Mouse (Mus musculus): Measurements from ENCODE around the gene Ltbp2. TPM values are rescaled to one million over a fixed set of nuclear protein-coding genes. Genes with fewer than 3 reads are reported as not detected.
A peak's percentile ranks its signal among the peaks of the same experiment; 100 is the strongest.

The Ltbp2 gene
- polyA plus RNA-seq, 1 experiment from 2014 or later = 1.6 TPM

DNA sequence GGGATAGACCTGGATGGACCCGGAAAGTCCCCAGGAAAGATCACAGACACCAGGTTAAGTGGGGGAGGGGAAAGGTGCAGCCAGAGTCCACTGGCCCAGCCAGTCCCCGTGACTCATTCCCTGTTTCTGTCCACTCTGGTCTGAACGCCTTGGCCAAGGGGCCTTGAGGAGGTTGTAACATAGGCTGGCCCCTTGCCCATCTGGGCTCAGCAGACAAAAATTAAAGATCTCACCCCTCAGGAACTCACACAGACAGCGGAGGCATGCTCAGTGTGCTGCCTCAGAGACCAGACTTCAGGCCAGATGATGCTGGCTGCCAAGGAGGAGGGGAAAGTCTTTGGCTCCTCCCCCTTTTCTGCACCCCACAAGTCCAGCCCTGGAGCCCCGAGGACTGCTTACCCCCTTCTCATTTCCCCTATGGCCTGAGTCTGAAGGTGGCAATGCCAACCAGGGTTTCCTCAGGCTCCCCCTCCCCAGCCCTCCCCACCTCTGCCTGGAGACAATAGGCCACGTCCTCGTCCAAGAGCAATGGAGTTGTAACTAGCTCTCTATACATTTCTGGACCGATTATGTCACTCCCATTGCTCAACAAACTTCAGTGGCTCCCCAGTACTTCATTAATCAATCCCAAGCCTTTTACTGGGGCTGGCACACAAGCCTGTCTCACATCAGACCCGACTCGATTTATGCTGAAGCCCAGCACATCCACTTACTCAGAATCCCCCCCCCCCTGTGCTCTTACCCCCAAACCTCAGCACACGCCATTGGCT lies 9.0 kb upstream of the Ltbp2 start:
- Histone ChIP-seq H3K36me3 (ENCODE audit: control insufficient read depth, insufficient read depth, low read length) (no peaks in the 10 kb centered on the region), H3K4me2 (ENCODE audit: low read depth, low read length) (no peak overlapping the region), H3K27me3 (ENCODE audit: control insufficient read depth, insufficient read depth, low read length) (no peaks in the 10 kb centered on the region), H3K4me3 (replicated peaks; ENCODE audit: low read length) (no peak overlapping the region), H3K27ac (ENCODE audit: low read length) (no peak overlapping the region), H3K9me3 (replicated peaks; ENCODE audit: control insufficient read depth, low read length) (no peaks in the 10 kb centered on the region), H3K4me1 (ENCODE audit: control insufficient read depth, insufficient read depth, low read length) (no peaks in the 10 kb centered on the region), H3K9ac (ENCODE audit: low read length) (no peak overlapping the region)
- WGBS = 55% methylated on average over 11 of the region's 11 CpGs
- ATAC-seq (ENCODE audit: insufficient read depth, low FRiP score) = peak; percentile 84

DNA sequence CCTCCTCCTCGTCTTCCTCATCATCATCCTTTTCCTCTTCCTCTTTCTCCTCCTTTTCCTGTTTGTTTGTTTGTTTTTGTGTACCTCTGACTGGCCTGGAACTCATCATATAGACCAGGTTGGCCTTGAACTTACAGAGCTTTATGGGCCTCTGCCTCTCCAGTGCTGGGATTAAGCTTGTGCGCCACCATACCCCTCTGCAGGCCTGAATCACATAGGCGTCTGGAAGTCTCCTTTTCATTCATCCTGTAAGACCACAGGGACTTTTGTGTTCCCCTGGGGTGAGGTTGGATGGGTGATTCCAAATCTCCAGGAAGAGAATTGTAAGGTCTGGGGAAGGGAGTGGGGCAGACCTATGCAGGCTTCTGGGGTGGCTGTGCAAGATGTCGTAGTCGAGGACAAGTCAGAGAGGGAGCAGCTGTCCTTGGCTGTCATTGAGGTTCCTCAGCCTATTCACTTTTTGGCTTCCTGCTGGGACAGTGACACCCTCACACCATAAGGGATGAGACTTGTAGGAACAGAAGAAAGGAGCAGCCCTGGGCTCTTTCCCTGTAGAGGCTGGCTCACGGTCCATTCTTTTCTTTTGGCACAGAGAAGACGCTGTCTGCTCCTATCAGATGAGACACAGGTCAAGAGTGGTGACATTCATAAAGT lies 8.2 kb upstream of the Ltbp2 start:
- ATAC-seq (ENCODE audit: insufficient read depth, low FRiP score) = 0 out of 2 replicates have a peak, but pooled peaks have one; percentile 8
- WGBS = 75% methylated on average over 7 of the region's 7 CpGs
- no peaks in the 10 kb centered on the region for H3K36me3 ChIP-seq (ENCODE audit: control insufficient read depth, insufficient read depth, low read length)
- H3K27ac ChIP-seq (ENCODE audit: low read length) = no peak overlapping the region
- no peak overlapping the region for H3K9ac ChIP-seq (ENCODE audit: low read length)
- H3K4me1 ChIP-seq (ENCODE audit: control insufficient read depth, insufficient read depth, low read length) = no peaks in the 10 kb centered on the region
- H3K4me2 ChIP-seq (ENCODE audit: low read depth, low read length) = no peak overlapping the region
- H3K4me3 ChIP-seq (replicated peaks; ENCODE audit: low read length) = no peak overlapping the region
- no peaks in the 10 kb centered on the region for H3K9me3 ChIP-seq (replicated peaks; ENCODE audit: control insufficient read depth, low read length)
- H3K27me3 ChIP-seq (ENCODE audit: control insufficient read depth, insufficient read depth, low read length) = no peaks in the 10 kb centered on the region

DNA sequence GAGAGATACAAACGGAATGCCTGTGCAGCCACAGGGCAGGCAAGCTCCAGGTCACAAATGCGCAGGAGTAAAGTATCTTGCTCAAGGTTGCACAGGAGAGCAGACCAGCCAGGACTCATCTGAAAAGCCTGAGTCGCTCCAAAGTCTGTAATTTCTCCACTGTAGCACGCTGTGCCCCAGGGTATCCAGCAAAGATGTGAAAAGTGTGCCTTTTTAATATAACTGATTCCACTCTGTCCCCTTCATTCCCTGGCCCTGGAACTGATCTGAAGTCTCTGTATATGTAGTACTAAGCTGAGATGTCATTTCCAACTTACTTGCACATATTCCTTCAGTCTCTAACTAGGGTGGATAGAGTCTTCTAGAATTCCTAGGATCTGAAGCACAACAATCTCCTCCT lies 6.5 kb upstream of the Ltbp2 start:
- Histone ChIP-seq H3K4me3 (replicated peaks; ENCODE audit: low read length) (no peak overlapping the region), H3K27ac (ENCODE audit: low read length) (no peak overlapping the region), H3K9me3 (replicated peaks; ENCODE audit: control insufficient read depth, low read length) (no peaks in the 10 kb centered on the region), H3K36me3 (ENCODE audit: control insufficient read depth, insufficient read depth, low read length) (no peaks in the 10 kb centered on the region), H3K9ac (ENCODE audit: low read length) (no peak overlapping the region), H3K4me1 (ENCODE audit: control insufficient read depth, insufficient read depth, low read length) (no peaks in the 10 kb centered on the region), H3K27me3 (ENCODE audit: control insufficient read depth, insufficient read depth, low read length) (no peaks in the 10 kb centered on the region; the same call in 1 of the 2 replicates), H3K4me2 (ENCODE audit: low read depth, low read length) (no peak overlapping the region)
- ATAC-seq (ENCODE audit: insufficient read depth, low FRiP score) = no peak
- WGBS = 83% methylated on average over 4 of the region's 4 CpGs

DNA sequence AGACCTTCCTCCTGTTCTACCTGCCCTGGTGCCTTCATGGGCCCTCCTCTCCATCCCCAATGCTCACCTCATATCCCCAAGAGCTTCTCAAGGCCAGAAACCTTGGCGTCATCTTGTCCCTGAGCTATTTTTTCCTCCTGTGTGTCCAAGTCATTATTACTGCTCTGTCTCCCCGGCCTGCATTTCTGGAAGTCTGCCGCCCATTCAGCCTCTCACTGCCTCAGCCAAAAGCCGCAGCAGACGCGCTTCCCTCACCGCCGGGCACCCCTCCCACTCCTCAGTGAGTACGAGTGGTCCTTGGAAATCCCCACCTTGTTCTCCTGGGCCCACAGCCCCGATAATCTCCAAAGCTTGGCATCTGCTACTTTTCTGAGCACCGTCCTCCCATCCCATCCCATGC lies 3.8 kb upstream of the Ltbp2 start:
- H3K9ac ChIP-seq (ENCODE audit: low read length) = no peak overlapping the region
- 47% methylated on average over 11 of the region's 11 CpGs for WGBS
- H3K4me2 ChIP-seq (ENCODE audit: low read depth, low read length) = no peak overlapping the region
- no peak overlapping the region for H3K27ac ChIP-seq (ENCODE audit: low read length)
- H3K4me1 ChIP-seq (ENCODE audit: control insufficient read depth, insufficient read depth, low read length) = peaks cover 10% of the 10 kb centered on the region; the same call in 1 of the 2 replicates
- no peak overlapping the region for H3K4me3 ChIP-seq (replicated peaks; ENCODE audit: low read length)
- H3K9me3 ChIP-seq (replicated peaks; ENCODE audit: control insufficient read depth, low read length) = no peaks in the 10 kb centered on the region
- H3K36me3 ChIP-seq (ENCODE audit: control insufficient read depth, insufficient read depth, low read length) = no peaks in the 10 kb centered on the region
- ATAC-seq (ENCODE audit: insufficient read depth, low FRiP score) = no peak
- peaks cover 26% of the 10 kb centered on the region for H3K27me3 ChIP-seq (ENCODE audit: control insufficient read depth, insufficient read depth, low read length)

DNA sequence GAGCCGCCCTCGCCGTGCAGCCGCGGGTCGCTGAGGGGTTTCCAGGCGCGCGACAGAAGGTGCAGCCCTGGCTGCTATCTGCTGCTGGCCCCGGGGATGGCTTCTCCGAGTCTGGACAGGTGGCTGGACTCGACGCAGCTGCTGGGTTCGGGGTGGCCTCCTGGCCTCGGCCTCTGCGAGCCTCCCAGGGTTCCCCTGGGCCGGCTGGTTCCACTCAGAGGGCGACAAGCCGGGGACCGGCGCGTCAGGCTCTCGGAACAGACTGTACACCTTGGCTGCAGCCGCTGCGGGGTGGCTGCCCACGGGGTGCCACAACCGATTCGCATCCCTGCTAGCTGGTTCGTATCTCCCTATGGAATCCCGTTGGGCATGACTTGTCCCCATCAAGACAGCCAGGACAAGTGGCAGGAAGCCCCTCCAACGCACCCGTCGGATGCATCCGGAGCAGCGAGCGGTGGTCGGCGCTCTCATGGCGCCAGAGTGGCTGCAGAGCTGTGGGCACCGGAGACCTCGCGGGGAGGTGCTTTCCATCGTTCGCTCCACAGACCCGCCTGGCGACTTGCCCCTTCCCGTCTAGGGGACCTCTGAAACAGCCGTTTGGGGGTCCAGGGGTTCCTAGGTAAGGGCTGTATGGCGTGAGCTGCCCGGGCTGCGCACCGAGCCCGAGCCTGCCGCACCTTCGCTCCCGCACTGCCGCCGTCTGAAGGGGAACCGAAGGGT lies 411 bp downstream of the Ltbp2 start:
- Histone ChIP-seq H3K27ac (ENCODE audit: low read length) (no peak overlapping the region), H3K4me3 (replicated peaks; ENCODE audit: low read length) (peak overlapping the region; percentile 50), H3K27me3 (ENCODE audit: control insufficient read depth, insufficient read depth, low read length) (peaks cover 40% of the 10 kb centered on the region), H3K4me2 (ENCODE audit: low read depth, low read length) (peak overlapping the region; percentile 58), H3K4me1 (ENCODE audit: control insufficient read depth, insufficient read depth, low read length) (peaks cover 10% of the 10 kb centered on the region; the same call in 1 of the 2 replicates), H3K36me3 (ENCODE audit: control insufficient read depth, insufficient read depth, low read length) (no peaks in the 10 kb centered on the region), H3K9me3 (replicated peaks; ENCODE audit: control insufficient read depth, low read length) (no peaks in the 10 kb centered on the region), H3K9ac (ENCODE audit: low read length) (peak overlapping the region; percentile 36; the same call in 1 of the 2 replicates)
- ATAC-seq (ENCODE audit: insufficient read depth, low FRiP score) = no peak
- WGBS = 1% methylated on average over 59 of the region's 59 CpGs

DNA sequence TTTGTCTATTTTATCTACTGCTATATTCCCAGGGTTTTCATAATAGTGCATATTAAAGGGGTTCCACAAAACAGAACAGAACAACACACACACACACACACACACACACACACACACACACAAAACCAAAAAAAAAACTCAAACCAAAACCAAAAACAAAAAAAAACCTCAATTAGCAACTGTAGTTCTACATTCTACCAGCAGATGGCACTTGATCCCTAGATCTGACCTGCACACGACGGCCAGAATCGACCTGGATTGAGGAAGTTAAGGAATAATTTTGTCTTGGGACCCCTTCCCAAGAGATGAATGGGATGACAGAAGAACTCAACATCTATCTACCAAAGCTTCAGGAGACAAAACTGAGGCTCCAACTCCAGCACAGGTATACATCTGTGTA lies 2.9 kb downstream of the Ltbp2 start:
- no peak overlapping the region for H3K4me2 ChIP-seq (ENCODE audit: low read depth, low read length)
- no peak overlapping the region for H3K9ac ChIP-seq (ENCODE audit: low read length)
- H3K27ac ChIP-seq (ENCODE audit: low read length) = no peak overlapping the region
- H3K36me3 ChIP-seq (ENCODE audit: control insufficient read depth, insufficient read depth, low read length) = no peaks in the 10 kb centered on the region
- WGBS = 0% methylated on average over 3 of the region's 3 CpGs
- no peak overlapping the region for H3K4me3 ChIP-seq (replicated peaks; ENCODE audit: low read length)
- peaks cover 10% of the 10 kb centered on the region; the same call in 1 of the 2 replicates for H3K4me1 ChIP-seq (ENCODE audit: control insufficient read depth, insufficient read depth, low read length)
- peaks cover 40% of the 10 kb centered on the region for H3K27me3 ChIP-seq (ENCODE audit: control insufficient read depth, insufficient read depth, low read length)
- no peaks in the 10 kb centered on the region for H3K9me3 ChIP-seq (replicated peaks; ENCODE audit: control insufficient read depth, low read length)
- ATAC-seq (ENCODE audit: insufficient read depth, low FRiP score) = no peak

DNA sequence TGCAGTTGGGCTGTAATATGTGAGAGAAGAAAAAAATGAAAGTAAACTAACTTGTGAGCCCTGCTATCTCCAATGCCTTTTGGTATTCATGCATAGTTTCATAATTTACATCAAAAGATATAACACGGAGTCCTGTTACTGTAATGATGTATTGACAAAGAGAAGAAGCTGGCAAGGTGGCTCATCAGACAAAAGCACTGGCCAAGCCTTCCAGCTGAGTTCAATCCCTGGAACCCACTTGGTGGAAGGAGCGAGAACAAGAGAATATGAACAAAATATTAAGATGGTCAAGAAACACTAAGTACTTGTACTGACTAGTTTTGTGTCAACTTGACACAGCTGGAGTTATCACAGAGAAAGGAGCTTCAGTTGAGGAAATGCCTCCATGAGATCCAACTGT lies 4.0 kb downstream of the Ltbp2 start:
- Histone ChIP-seq H3K9me3 (replicated peaks; ENCODE audit: control insufficient read depth, low read length) (no peaks in the 10 kb centered on the region), H3K4me1 (ENCODE audit: control insufficient read depth, insufficient read depth, low read length) (peaks cover 10% of the 10 kb centered on the region; the same call in 1 of the 2 replicates), H3K36me3 (ENCODE audit: control insufficient read depth, insufficient read depth, low read length) (no peaks in the 10 kb centered on the region), H3K27ac (ENCODE audit: low read length) (no peak overlapping the region), H3K9ac (ENCODE audit: low read length) (no peak overlapping the region), H3K27me3 (ENCODE audit: control insufficient read depth, insufficient read depth, low read length) (peaks cover 36% of the 10 kb centered on the region), H3K4me2 (ENCODE audit: low read depth, low read length) (no peak overlapping the region), H3K4me3 (replicated peaks; ENCODE audit: low read length) (no peak overlapping the region)
- 56% methylated on average over 2 of the region's 2 CpGs for WGBS
- ATAC-seq (ENCODE audit: insufficient read depth, low FRiP score) = no peak

DNA sequence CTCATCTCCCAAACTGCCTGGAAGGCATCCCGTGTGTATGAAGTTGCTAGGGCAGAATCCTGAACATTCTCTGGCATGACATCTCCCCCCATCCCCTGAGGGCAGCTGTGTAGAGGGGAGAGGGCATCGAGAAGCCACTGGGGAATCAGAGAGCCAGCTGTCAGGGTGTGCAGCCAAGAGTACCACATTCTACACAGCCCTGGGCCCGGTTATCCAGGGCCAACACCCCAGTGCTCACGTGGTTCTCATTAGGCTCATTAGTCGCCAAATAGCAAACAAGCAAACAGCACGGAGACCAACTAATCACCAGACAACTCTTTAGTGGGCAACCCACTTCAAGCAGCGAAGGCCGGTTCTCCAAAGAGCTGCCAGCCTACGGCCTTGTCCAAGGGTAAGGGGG lies 10.9 kb downstream of the Ltbp2 start:
- Histone ChIP-seq H3K9me3 (replicated peaks; ENCODE audit: control insufficient read depth, low read length) (no peaks in the 10 kb centered on the region), H3K36me3 (ENCODE audit: control insufficient read depth, insufficient read depth, low read length) (no peaks in the 10 kb centered on the region), H3K27ac (ENCODE audit: low read length) (no peak overlapping the region), H3K9ac (ENCODE audit: low read length) (no peak overlapping the region), H3K4me2 (ENCODE audit: low read depth, low read length) (no peak overlapping the region), H3K27me3 (ENCODE audit: control insufficient read depth, insufficient read depth, low read length) (no peaks in the 10 kb centered on the region), H3K4me3 (replicated peaks; ENCODE audit: low read length) (no peak overlapping the region), H3K4me1 (ENCODE audit: control insufficient read depth, insufficient read depth, low read length) (no peaks in the 10 kb centered on the region; the same call in 1 of the 2 replicates)
- no peak for ATAC-seq (ENCODE audit: insufficient read depth, low FRiP score)
- 77% methylated on average over 9 of the region's 9 CpGs for WGBS

DNA sequence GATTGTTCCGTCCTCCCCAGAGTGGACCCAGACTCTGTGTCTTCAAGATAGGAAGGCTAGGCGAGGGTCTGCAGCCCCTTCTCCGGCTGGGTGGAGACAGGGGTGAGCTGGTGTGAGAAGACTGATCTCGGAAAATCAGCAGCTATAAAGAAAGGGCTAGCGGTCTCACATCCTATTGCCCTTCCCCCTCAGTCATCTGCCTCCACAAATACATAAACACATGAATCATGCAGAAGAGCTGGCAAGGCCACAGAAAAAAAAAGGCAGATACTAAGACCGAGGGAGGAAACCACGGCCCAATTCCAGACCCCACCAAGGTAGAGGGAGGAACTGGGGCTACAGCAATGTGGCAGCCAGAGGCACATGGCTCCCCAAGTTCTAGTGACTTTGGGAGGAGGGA lies 11.5 kb downstream of the Ltbp2 start:
- Histone ChIP-seq H3K9ac (ENCODE audit: low read length) (no peak overlapping the region), H3K27ac (ENCODE audit: low read length) (no peak overlapping the region), H3K36me3 (ENCODE audit: control insufficient read depth, insufficient read depth, low read length) (no peaks in the 10 kb centered on the region), H3K27me3 (ENCODE audit: control insufficient read depth, insufficient read depth, low read length) (no peaks in the 10 kb centered on the region), H3K4me1 (ENCODE audit: control insufficient read depth, insufficient read depth, low read length) (no peaks in the 10 kb centered on the region; the same call in 1 of the 2 replicates), H3K4me2 (ENCODE audit: low read depth, low read length) (no peak overlapping the region), H3K4me3 (replicated peaks; ENCODE audit: low read length) (no peak overlapping the region), H3K9me3 (replicated peaks; ENCODE audit: control insufficient read depth, low read length) (no peaks in the 10 kb centered on the region)
- WGBS = 39% methylated on average over 7 of the region's 7 CpGs
- ATAC-seq (ENCODE audit: insufficient read depth, low FRiP score) = no peak

All from stomach, embryonic 16.5 days (tissue).